Mouse (Mus musculus): ENCODE measurements around the gene Tnp2.

DNA sequence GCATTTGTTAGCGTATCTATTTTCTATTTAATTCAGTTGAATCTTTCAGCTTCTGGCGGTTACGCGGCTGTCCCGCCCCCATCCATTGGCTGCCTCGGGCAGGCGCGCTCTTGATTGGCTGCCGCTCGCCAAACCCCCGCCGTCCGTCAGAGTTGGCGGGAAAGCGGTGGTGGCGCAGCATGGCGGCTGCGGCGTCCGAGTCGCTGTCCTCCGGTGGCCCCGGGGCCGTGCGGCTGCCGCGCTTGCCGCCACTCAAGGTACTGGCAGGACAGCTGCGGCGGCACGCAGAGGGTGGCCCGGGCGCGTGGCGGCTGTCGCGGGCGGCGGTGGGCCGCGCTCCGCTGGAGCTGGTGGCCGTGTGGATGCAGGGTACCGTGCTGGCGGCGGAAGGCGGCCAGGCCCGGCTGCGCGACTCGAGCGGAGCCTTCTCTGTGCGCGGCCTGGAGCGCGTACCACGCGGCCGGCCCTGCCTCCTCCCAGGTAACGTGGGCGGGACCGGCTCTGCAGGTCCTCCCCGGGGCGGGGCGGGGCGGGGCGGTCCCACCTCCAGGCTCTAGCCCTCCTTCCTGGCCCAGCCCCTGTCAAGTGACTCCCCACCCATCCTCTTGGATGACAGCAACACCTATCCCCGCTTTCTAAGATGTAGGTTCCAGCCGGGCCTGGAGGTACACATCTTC, 46.6 kb upstream of the Tnp2 start, which contains the start of gene Rmi2:
- TF ChIP-seq CTCF (IDR thresholded peaks at IDR 0.05; ENCODE audit: low read depth) (no peak), EP300 (IDR thresholded peaks at IDR 0.05; ENCODE audit: low read depth) (no peak)
